Mouse (Mus musculus) lung, postnatal 0 days (tissue): ENCODE data around the gene Incenp.
A peak's percentile ranks its signal among the peaks of the same experiment; 100 is the strongest.

Experiments
- CTCF ChIP-seq: IDR thresholded peaks from 2 replicates; pipeline ENCODE4 v1.5.1; 2016; ENCODE audit warnings: antibody characterized with exemption, mild to moderate bottlenecking
- EP300 ChIP-seq: IDR thresholded peaks from 2 replicates; pipeline ENCODE4 v1.6.1; 2016; ENCODE audit warnings: antibody characterized with exemption, mild to moderate bottlenecking, control low read depth

- TF ChIP-seq CTCF (no peak), EP300 (peak; percentile 6; the same call in 1 of the 2 replicates)
These were observed 34.6 kb upstream of the Incenp start for GRCm38 (mm10) chr19:9933908-9934307.
